Mouse (Mus musculus) limb, embryonic 15.5 days (tissue): Measurements from ENCODE around the gene Srr. TPM values are rescaled to one million over a fixed set of nuclear protein-coding genes. Genes with fewer than 3 reads are reported as not detected.

Experiments
- ATAC-seq: fragments of 200-750 bp; cut with Nextera tagmentation; 2 replicates; pipeline ENCODE4 v1.8.0; 2017; ENCODE audit warnings: low read depth, moderate TSS enrichment; ENCODE audit not compliant: insufficient number of reproducible peaks, low FRiP score, low TSS enrichment
- H3K27ac ChIP-seq: fragments of 300-500 bp; sonication (generic); 2 replicates; pipeline ENCODE4 v1.5.1; 2015; ENCODE audit warnings: moderate library complexity, mild to moderate bottlenecking, inconsistent platforms
- H3K27me3 ChIP-seq: fragments of 300-500 bp; sonication (generic); 2 replicates; pipeline ENCODE4 v1.6.1; 2015; ENCODE audit warnings: inconsistent platforms
- H3K36me3 ChIP-seq: fragments of 300-500 bp; sonication (generic); 2 replicates; pipeline ENCODE4 v1.6.1; 2015; ENCODE audit warnings: inconsistent platforms
- H3K4me1 ChIP-seq: fragments of 300-500 bp; sonication (generic); 2 replicates; pipeline ENCODE4 v1.6.1; 2015; ENCODE audit warnings: inconsistent platforms
- H3K4me2 ChIP-seq: fragments of 300-500 bp; sonication (generic); 2 replicates; pipeline ENCODE4 v1.6.1; 2015; ENCODE audit warnings: mild to moderate bottlenecking, inconsistent platforms
- H3K4me3 ChIP-seq: fragments of 300-500 bp; sonication (generic); 2 replicates; pipeline ENCODE4 v1.5.1; 2015; ENCODE audit warnings: mild to moderate bottlenecking, inconsistent platforms
- H3K9ac ChIP-seq: fragments of 300-500 bp; sonication (generic); 2 replicates; pipeline ENCODE4 v1.6.1; 2015; ENCODE audit warnings: inconsistent platforms
- H3K9me3 ChIP-seq: fragments of 300-500 bp; sonication (generic); 2 replicates; pipeline ENCODE4 v1.6.1; 2016; ENCODE audit warnings: inconsistent platforms
- WGBS: fragments of 180-500 bp; shearing (Covaris S2); methylation state at CpG from one replicate; pipeline ENCODE4 v1.1.7; 2015; 5-methylcytosine and 5-hydroxymethylcytosine counted together
- polyA plus RNA-seq: library from polyadenylated mRNA; unstranded; fragments of >200 nt; fragmentation: Nextera tagmentation; extraction: Ambion mirVana; gene quantifications from 2 replicates; pipeline ENCODE4 v1.2.1, GENCODE M21; 2015

Srr gene
- polyA plus RNA-seq: 29.1 and 29.4 TPM in 2 replicates

DNA sequence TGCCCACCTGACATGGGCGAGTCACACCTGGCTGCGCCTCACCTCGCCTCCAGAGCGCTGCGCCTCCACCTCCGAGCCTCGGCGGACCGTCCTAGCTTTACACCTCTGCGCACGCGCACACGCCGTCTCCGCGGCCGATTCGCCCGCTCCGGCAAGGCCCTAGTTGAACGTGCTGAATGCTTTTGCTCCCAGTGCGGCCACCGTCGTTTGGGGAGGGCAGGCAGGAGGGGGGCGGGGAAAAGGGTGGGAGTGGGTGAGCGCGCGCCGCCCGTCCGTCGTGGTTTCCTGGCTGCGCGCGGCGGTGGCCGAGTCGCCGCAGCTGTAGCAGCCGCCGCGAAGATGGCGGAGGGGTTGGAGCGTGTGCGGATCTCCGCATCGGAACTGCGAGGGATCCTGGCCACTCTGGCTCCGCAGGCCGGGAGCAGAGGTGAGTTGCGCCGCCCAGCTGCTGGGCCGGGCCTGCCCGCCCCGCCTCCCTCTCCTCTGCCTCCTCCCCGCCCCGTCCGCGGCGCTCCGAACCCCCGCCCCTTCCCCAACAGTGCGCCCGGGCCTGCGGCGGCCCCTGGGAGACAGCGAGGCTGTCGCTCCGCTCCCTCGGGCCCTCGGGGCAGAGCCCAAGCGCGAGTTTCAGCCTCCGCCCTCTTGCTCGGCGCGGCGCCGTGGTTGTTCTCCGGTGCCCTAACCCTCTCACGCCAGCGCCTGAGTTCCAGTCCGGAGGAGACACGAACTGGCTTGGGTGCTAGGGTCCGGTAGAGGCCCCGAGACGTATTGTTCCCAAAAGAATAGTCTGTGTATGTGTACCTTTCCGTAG, at the start of gene Srr, which contains the start of gene Smg6:
TSS of gene Srr (minus strand) at position 372 of the 811 bp plus-strand sequence.
TSS of gene Smg6 (plus strand) at position 247 of the 811 bp plus-strand sequence.
- H3K4me1 ChIP-seq: peaks cover 14% of the 10 kb centered on the region
- ATAC-seq: peak; percentile 94
- H3K27ac ChIP-seq: peak within 1 kb of the TSS; percentile 99
- WGBS: under 1% methylated on average over 88 of the region's 88 CpGs
- H3K4me3 ChIP-seq: peak within 1 kb of the TSS; percentile 96
- H3K27me3 ChIP-seq: no peaks in the 10 kb centered on the region
- no peaks in the 10 kb centered on the region for H3K9me3 ChIP-seq
- H3K9ac ChIP-seq: peak within 1 kb of the TSS; percentile 91
- H3K36me3 ChIP-seq: peaks cover 13% of the 10 kb centered on the region
- H3K4me2 ChIP-seq: peak within 1 kb of the TSS; percentile 55

DNA sequence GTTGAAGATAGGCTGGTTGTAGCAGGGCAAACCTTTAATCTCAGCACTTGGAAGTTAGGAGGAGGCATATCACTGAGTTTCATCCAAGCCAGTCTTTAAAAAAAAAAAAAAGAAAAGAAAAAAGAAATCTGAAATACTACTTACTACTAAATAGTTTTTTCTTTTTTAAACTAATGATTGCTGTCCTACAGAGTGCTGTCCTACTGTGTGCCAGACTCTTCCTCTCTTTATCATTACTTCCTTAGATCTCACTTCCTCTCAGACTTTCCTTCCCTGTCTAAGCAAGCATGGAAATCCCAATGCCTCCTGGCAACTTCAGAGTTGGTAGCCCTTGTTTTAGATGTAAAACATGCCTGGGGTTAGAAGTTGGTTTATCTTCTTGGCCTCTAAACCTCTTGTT, 48.9 kb upstream of the Srr start:
- H3K27ac ChIP-seq: no peak overlapping the region
- H3K27me3 ChIP-seq: no peaks in the 10 kb centered on the region
- H3K9ac ChIP-seq: no peak overlapping the region
- 0 out of 2 replicates have a peak, but pooled peaks cover 3% of the 10 kb centered on the region for H3K36me3 ChIP-seq
- no peaks in the 10 kb centered on the region for H3K9me3 ChIP-seq
- no peak for ATAC-seq
- H3K4me3 ChIP-seq: no peak overlapping the region
- no peaks in the 10 kb centered on the region for H3K4me1 ChIP-seq
- no peak overlapping the region for H3K4me2 ChIP-seq

DNA sequence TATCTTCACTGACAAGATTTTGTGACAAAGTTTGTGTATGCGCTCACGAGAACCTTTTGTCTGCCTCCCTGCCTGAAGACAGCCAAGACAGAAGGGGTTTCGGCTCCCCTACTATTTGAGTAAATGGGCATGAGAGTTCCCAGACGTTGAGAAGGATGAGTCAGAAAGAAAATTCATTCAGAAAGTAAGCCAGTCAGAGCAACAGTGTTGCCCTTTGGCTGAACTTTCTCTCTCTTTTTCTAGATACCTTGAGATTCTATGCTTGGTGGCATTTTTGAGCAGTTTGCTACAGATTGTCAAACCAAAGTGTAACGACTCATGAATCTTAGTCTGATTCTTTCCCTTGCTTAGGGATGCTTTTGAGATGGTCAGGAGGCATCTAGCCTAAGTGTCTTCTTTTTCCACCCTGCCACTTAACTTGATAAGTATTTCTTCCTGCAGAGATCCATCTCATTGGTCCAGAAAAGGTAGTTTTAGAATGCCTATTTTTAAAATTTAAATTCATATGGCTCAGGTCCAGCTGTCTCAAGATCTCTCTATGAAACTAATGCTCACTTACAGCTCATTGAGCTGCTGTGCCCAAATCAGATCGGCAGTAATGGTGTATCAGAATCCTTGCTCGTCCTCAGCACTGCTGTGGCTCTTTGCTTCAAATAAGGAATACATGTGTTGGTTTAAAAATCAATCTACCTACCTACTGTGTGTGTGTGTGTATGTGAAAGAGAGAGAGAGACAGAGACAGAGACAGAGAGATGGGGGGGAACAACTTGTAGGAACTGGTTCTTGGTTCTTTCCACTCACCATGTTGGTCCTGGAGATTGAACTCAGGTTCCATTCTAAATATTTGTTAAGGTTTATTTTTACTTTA, 47.8 kb upstream of the Srr start:
- 79% methylated on average over 7 of the region's 7 CpGs for WGBS
- no peaks in the 10 kb centered on the region for H3K27me3 ChIP-seq
- H3K4me1 ChIP-seq: no peaks in the 10 kb centered on the region
- H3K4me3 ChIP-seq: no peak overlapping the region
- H3K9me3 ChIP-seq: no peaks in the 10 kb centered on the region
- ATAC-seq: no peak
- no peak overlapping the region for H3K27ac ChIP-seq
- 0 out of 2 replicates have a peak, but pooled peaks cover 3% of the 10 kb centered on the region for H3K36me3 ChIP-seq
- no peak overlapping the region for H3K9ac ChIP-seq
- H3K4me2 ChIP-seq: no peak overlapping the region

DNA sequence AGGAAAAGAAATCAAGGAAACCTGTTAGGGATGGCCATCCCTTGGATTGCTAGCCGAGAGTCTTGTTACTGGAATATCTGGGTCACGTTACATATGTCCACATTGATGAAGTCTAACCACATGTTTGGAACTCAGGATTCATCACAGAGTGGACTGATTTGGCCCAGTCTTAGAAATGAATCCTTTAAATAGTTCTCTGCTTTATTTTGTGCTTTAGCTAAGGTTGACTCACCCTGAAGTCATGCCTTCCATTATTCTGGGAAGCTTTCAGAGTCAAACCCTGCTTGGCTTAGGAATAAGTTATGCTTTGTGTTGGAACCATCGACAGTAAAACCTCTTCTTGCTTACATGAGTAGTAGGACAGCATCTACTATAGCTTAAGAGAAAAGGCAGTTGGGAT, 39.8 kb upstream of the Srr start:
- Histone ChIP-seq H3K4me1 (peaks cover 5% of the 10 kb centered on the region; the same call in 1 of the 2 replicates), H3K9ac (no peak overlapping the region), H3K9me3 (no peaks in the 10 kb centered on the region), H3K4me3 (no peak overlapping the region), H3K36me3 (peaks cover 6% of the 10 kb centered on the region; the same call in 1 of the 2 replicates), H3K4me2 (no peak overlapping the region), H3K27me3 (no peaks in the 10 kb centered on the region), H3K27ac (no peak overlapping the region)
- WGBS: 83% methylated on average over 3 of the region's 3 CpGs
- ATAC-seq: no peak

DNA sequence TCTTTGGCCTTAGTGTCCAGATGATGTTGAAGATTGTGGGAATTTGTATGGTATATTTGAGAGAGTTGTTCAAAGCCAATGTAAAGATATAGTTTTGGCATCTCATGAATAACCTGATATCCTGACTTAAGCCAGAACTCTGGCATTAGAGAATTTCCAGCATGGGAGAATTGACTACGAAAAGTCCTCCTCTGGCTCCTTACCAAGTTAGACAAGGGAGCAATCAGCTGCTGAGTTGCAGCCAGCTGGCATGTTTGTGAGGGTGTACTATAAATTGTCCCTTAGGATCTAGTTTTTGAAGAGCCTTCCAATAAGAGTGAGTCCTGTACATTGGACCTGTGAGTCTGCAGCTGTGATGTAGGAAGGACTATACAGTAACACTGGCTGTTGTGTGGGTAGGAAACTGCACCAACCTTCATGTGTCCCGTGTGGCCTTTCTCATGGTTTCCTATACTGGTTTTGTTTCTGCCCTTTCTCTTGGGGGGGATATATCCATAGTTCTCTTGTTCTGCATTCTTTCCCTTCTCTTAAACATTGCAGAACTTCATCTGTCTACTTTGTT, 37.2 kb upstream of the Srr start:
- Histone ChIP-seq H3K27ac (peak overlapping the region; percentile 48), H3K9ac (no peak overlapping the region), H3K4me3 (no peak overlapping the region), H3K9me3 (no peaks in the 10 kb centered on the region), H3K4me1 (peaks cover 5% of the 10 kb centered on the region; the same call in 1 of the 2 replicates), H3K27me3 (no peaks in the 10 kb centered on the region), H3K4me2 (no peak overlapping the region), H3K36me3 (peaks cover 6% of the 10 kb centered on the region; the same call in 1 of the 2 replicates)
- peak; percentile 63; the same call in 1 of the 2 replicates for ATAC-seq
- 52% methylated on average over 2 of the region's 2 CpGs for WGBS

DNA sequence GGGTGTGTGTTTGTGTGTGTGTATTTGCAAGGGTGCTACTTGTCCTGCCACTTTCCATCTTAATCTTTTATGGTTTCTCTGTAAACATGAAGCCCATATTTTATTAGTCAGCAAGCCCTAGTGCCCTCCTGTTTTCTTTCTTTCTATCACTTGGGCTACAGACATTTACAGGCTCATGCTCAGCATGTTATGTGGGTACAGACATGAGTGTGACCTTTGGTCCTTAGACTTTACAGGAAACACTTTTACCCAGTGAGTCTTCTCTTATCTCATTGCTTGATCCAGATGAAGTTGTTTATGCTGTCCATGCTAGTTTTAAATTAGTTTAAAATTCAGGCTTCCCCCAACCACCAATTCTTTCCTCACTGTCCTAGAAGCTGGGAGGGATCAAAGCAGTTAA, 36.2 kb upstream of the Srr start:
- H3K4me2 ChIP-seq: no peak overlapping the region
- ATAC-seq: no peak

DNA sequence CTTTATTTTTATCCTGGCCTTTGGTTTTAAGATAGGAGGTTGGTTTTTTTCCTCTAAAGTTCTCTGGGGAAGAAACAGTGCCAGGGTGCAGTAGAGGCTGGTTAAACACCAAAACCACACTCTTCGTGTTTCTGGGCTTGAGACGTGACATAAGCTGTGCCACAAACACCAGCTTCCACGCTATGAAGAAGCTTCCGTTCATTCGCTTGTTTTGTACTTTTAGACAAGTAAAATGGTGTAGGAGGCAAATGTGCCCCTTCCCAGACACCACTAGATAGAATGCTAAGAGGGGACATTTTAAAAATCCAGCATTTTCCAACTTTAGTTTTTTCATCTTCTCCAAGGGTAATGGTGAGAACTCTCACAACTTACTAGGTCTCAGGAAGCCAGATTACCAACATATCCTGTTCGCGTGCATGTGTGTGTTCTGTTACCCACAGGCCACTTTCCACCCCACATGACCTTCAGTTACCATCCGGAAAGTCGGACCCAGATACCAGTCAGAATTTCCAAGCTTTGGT, 34.3 kb upstream of the Srr start:
- Histone ChIP-seq H3K4me2 (no peak overlapping the region), H3K9me3 (no peaks in the 10 kb centered on the region), H3K4me1 (peaks cover 5% of the 10 kb centered on the region; the same call in 1 of the 2 replicates), H3K27ac (no peak overlapping the region), H3K9ac (no peak overlapping the region), H3K4me3 (no peak overlapping the region), H3K27me3 (no peaks in the 10 kb centered on the region), H3K36me3 (peaks cover 8% of the 10 kb centered on the region; the same call in 1 of the 2 replicates)
- ATAC-seq: no peak
- 86% methylated on average over 9 of the region's 9 CpGs for WGBS

More for the DNA sequence above, 36.2 kb upstream of the Srr start:
- peaks cover 5% of the 10 kb centered on the region; the same call in 1 of the 2 replicates for H3K4me1 ChIP-seq
- H3K27me3 ChIP-seq: no peaks in the 10 kb centered on the region
- H3K9ac ChIP-seq: no peak overlapping the region
- H3K4me3 ChIP-seq: no peak overlapping the region
- H3K9me3 ChIP-seq: no peaks in the 10 kb centered on the region
- H3K27ac ChIP-seq: no peak overlapping the region
- peaks cover 11% of the 10 kb centered on the region; the same call in 1 of the 2 replicates for H3K36me3 ChIP-seq

DNA sequence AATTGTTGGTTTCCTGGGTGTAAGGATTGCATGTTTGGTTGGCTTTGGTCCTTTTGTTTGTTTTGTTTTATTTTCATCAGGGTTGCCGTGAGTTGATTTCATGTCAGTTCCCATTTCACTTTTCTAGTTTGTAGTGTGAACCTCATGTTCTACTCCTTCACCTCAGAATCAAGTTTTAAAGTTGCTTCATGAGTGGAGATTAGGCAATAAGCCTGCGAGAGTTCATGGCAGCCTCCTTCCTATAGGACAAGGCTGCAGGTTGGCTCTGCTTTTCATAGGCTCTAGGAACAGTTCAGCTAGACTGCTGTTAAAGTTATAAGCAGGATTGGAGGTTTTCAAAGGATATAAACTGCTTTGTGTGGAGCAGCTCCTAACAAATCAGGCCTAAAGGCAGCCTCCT, 33.8 kb upstream of the Srr start:
- H3K36me3 ChIP-seq: peaks cover 8% of the 10 kb centered on the region; the same call in 1 of the 2 replicates
- no peak overlapping the region for H3K4me3 ChIP-seq
- H3K27ac ChIP-seq: no peak overlapping the region
- no peak overlapping the region for H3K4me2 ChIP-seq
- H3K27me3 ChIP-seq: no peaks in the 10 kb centered on the region
- no peak overlapping the region for H3K9ac ChIP-seq
- H3K4me1 ChIP-seq: peaks cover 5% of the 10 kb centered on the region; the same call in 1 of the 2 replicates
- H3K9me3 ChIP-seq: no peaks in the 10 kb centered on the region
- ATAC-seq: no peak
- 77% methylated on average over 2 of the region's 2 CpGs for WGBS

DNA sequence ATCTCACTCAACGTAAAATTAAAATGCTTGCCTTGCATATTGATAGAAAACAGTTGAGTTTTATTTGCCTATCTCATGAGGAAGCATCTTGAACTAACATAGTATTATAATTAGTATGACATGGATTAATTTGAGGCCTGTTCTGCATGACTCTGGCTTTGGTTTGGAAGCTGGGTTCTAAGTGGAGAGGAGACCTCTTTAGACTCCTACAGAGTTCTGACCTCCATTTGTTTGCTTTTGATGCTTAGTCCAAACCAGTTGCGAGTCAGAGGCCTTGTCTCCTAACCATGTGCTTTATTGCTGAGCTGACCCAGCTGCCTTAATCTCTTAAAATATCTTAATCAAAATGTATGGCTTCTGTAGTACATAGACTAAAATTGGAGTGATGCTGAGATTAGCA, 31.9 kb upstream of the Srr start:
- H3K36me3 ChIP-seq: peaks cover 14% of the 10 kb centered on the region; the same call in 1 of the 2 replicates
- H3K4me1 ChIP-seq: no peaks in the 10 kb centered on the region
- H3K27me3 ChIP-seq: no peaks in the 10 kb centered on the region
- H3K4me2 ChIP-seq: no peak overlapping the region
- H3K27ac ChIP-seq: no peak overlapping the region
- no peak overlapping the region for H3K9ac ChIP-seq
- no peak overlapping the region for H3K4me3 ChIP-seq
- no peaks in the 10 kb centered on the region for H3K9me3 ChIP-seq
- 89% methylated on average over 2 of the region's 2 CpGs for WGBS
- ATAC-seq: no peak

DNA sequence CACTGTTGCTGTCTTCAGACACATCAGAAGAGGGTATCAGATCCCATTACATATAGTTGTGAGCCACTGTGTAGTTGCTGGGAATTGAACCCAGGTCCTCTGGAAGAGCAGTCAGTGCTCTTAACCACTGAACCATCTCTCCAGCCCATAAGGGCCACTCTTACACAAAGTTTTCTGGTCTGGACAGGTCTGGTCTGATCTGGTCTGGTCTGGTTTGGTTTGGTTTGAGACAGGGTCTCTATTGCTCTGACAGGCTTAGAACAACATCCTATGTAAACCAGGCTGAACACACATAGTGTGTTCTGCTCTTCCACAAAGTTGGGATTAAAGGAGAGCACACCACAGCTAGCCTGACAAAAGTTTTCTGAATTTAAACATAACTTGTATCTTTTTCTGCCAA, 30.3 kb upstream of the Srr start:
- Histone ChIP-seq H3K36me3 (peaks cover 14% of the 10 kb centered on the region; the same call in 1 of the 2 replicates), H3K4me2 (no peak overlapping the region), H3K27ac (no peak overlapping the region), H3K4me1 (no peaks in the 10 kb centered on the region), H3K27me3 (no peaks in the 10 kb centered on the region), H3K4me3 (no peak overlapping the region), H3K9ac (no peak overlapping the region), H3K9me3 (no peaks in the 10 kb centered on the region)
- no peak for ATAC-seq

DNA sequence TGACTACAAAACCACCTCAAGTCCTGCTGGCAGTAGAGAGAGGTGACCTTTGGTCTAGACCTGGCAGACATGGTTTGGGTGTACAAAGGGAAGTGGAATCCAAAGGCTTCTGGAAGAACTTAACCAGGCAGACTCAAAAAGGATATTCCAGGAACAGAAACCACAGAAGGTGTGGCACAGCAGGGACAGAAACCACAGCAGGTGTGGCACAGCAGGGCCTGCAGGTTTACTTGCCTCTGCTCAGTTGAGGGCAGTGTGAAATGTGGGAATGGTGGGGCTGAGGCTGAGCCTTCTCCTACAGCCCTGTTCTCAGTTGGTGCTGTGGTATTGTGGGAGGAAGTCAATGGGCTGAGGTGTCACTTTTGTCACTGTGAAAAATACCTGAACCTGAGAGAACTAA, 29.2 kb upstream of the Srr start:
- Histone ChIP-seq H3K36me3 (peaks cover 17% of the 10 kb centered on the region; the same call in 1 of the 2 replicates), H3K4me2 (no peak overlapping the region), H3K9me3 (no peaks in the 10 kb centered on the region), H3K27ac (peak overlapping the region; percentile 54), H3K4me1 (no peaks in the 10 kb centered on the region), H3K4me3 (no peak overlapping the region), H3K9ac (no peak overlapping the region), H3K27me3 (no peaks in the 10 kb centered on the region)
- ATAC-seq: no peak
